Mouse (Mus musculus): ENCODE results near the gene Rnf187. TPM values are rescaled to one million over a fixed set of nuclear protein-coding genes. Genes with fewer than 3 reads are reported as not detected.
A peak's percentile ranks its signal among the peaks of the same experiment; 100 is the strongest.

Gene Rnf187
- total and polyA plus RNA-seq, 3 experiments: 280 to 3,830 (median 337) TPM

- no peak for DNase-seq (ENCODE audit: low read depth, low spot score)
- TF ChIP-seq USF1 (IDR thresholded peaks at IDR 0.05; ENCODE audit: low read depth, low read length): no peak
- 0 out of 2 replicates have a peak, but pooled peaks have one; percentile 24 for TF ChIP-seq SIN3A (IDR thresholded peaks at IDR 0.05; ENCODE audit: low read length)
- Histone ChIP-seq H3K9me3 (replicated peaks; ENCODE audit: insufficient read depth, low read length) (no peaks in the 10 kb centered on the region), H3K4me1 (ENCODE audit: control insufficient read depth in 1 of 2, insufficient read depth in 2 of 2, low read length in 2 of 2) (peaks cover 4 to 15% of the 10 kb centered on the region in 2 experiments; a peak in 3 of 4 replicates), H3K27me3 (ENCODE audit: control insufficient read depth in 1 of 2, insufficient read depth in 2 of 2, low read length in 2 of 2) (no peaks in the 10 kb centered on the region), H3K79me2 (ENCODE audit: control insufficient read depth, insufficient read depth, low read length, poor library complexity) (peaks cover 1% of the 10 kb centered on the region; the same call in 1 of the 2 replicates), H3K36me3 (ENCODE audit: control insufficient read depth in 1 of 2, insufficient read depth in 2 of 2, low read length in 2 of 2) (peaks cover 0 to 13% of the 10 kb centered on the region in 2 experiments; a peak in 2 of 4 replicates), H3K4me3 (ENCODE audit: control insufficient read depth in 1 of 2, insufficient read depth in 1 of 2, low read depth in 2 of 2, low read length in 2 of 2) (no peak overlapping the region), H3K27ac (ENCODE audit: control insufficient read depth, low read depth, low read length) (no peak overlapping the region), H3K9ac (ENCODE audit: control insufficient read depth, low read depth, low read length, poor library complexity, severe bottlenecking) (no peak overlapping the region)
Measured at GRCm38 (mm10) chr11:58929641-58930040, 9.1 kb downstream of the Rnf187 start.

GRCm38 (mm10) chr11:58929055-58929454, 9.7 kb downstream of the Rnf187 start:
- Histone ChIP-seq H3K79me2 (ENCODE audit: control insufficient read depth, insufficient read depth, low read length, poor library complexity) (peaks cover 1% of the 10 kb centered on the region; the same call in 1 of the 2 replicates), H3K4me3 (ENCODE audit: control insufficient read depth in 1 of 2, insufficient read depth in 1 of 2, low read depth in 2 of 2, low read length in 2 of 2) (no peak overlapping the region), H3K9me3 (replicated peaks; ENCODE audit: insufficient read depth, low read length) (no peaks in the 10 kb centered on the region), H3K4me1 (ENCODE audit: control insufficient read depth in 1 of 2, insufficient read depth in 2 of 2, low read length in 2 of 2) (peaks cover 4 to 15% of the 10 kb centered on the region in 2 experiments; a peak in 3 of 4 replicates), H3K27me3 (ENCODE audit: control insufficient read depth in 1 of 2, insufficient read depth in 2 of 2, low read length in 2 of 2) (no peaks in the 10 kb centered on the region), H3K27ac (ENCODE audit: control insufficient read depth, low read depth, low read length) (no peak overlapping the region), H3K9ac (ENCODE audit: control insufficient read depth, low read depth, low read length, poor library complexity, severe bottlenecking) (no peak overlapping the region), H3K36me3 (ENCODE audit: control insufficient read depth in 1 of 2, insufficient read depth in 2 of 2, low read length in 2 of 2) (peaks cover 0 to 13% of the 10 kb centered on the region in 2 experiments; a peak in 2 of 4 replicates)
- TF ChIP-seq ZC3H11A (IDR thresholded peaks at IDR 0.05; ENCODE audit: low read depth, low read length) (no peak), MAZ (IDR thresholded peaks at IDR 0.05; ENCODE audit: low read depth, low read length) (0 out of 2 replicates have a peak, but pooled peaks have one; percentile 30)
- no peak for DNase-seq (ENCODE audit: low read depth, low spot score)

- H3K4me1 ChIP-seq (ENCODE audit: control insufficient read depth in 1 of 2, insufficient read depth in 2 of 2, low read length in 2 of 2): peaks cover 4 to 15% of the 10 kb centered on the region in 2 experiments; a peak in 3 of 4 replicates
- H3K4me3 ChIP-seq (ENCODE audit: control insufficient read depth in 1 of 2, insufficient read depth in 1 of 2, low read depth in 2 of 2, low read length in 2 of 2): peak overlapping the region; percentile 62 to 72
- H3K79me2 ChIP-seq (ENCODE audit: control insufficient read depth, insufficient read depth, low read length, poor library complexity): peaks cover 1% of the 10 kb centered on the region; the same call in 1 of the 2 replicates
- H3K9me3 ChIP-seq (replicated peaks; ENCODE audit: insufficient read depth, low read length): no peaks in the 10 kb centered on the region
- peaks cover 0 to 13% of the 10 kb centered on the region in 2 experiments; a peak in 2 of 4 replicates for H3K36me3 ChIP-seq (ENCODE audit: control insufficient read depth in 1 of 2, insufficient read depth in 2 of 2, low read length in 2 of 2)
- no peaks in the 10 kb centered on the region for H3K27me3 ChIP-seq (ENCODE audit: control insufficient read depth in 1 of 2, insufficient read depth in 2 of 2, low read length in 2 of 2)
- peak overlapping the region; percentile 51 for H3K27ac ChIP-seq (ENCODE audit: control insufficient read depth, low read depth, low read length)
- peak; percentile 93 for DNase-seq (ENCODE audit: low read depth, low spot score)
- peak overlapping the region; percentile 54 for H3K9ac ChIP-seq (ENCODE audit: control insufficient read depth, low read depth, low read length, poor library complexity, severe bottlenecking)
- 0 out of 2 replicates have a peak, but pooled peaks have one; percentile 30 for TF ChIP-seq JUND (IDR thresholded peaks at IDR 0.05; ENCODE audit: low read depth, low read length)
- TF ChIP-seq UBTF (IDR thresholded peaks at IDR 0.05; ENCODE audit: borderline replicate concordance, insufficient read depth, low read depth, low read length): no peak
- TF ChIP-seq HCFC1 (IDR thresholded peaks at IDR 0.05; ENCODE audit: low read depth, low read length): 0 out of 2 replicates have a peak, but pooled peaks have one; percentile 27
- no peak for TF ChIP-seq USF1 (IDR thresholded peaks at IDR 0.05; ENCODE audit: low read depth, low read length)
- no peak for TF ChIP-seq MAX (IDR thresholded peaks at IDR 0.05; ENCODE audit: low read length)
- no peak for TF ChIP-seq ZNF384 (IDR thresholded peaks at IDR 0.05; ENCODE audit: low read depth, low read length)
- TF ChIP-seq POLR2AphosphoS5 (IDR thresholded peaks at IDR 0.05; ENCODE audit: borderline replicate concordance, low read depth, low read length): peak; percentile 62; the same call in 1 of the 2 replicates
- no peak for TF ChIP-seq MAFK (IDR thresholded peaks at IDR 0.05; ENCODE audit: borderline replicate concordance, low read depth, low read length)
- TF ChIP-seq MEF2A (IDR thresholded peaks at IDR 0.05; ENCODE audit: extremely low read depth, insufficient replicate concordance, low read depth, low read length, poor library complexity, severe bottlenecking): no peak
- peak; percentile 42; the same call in 1 of the 2 replicates for TF ChIP-seq MAZ (IDR thresholded peaks at IDR 0.05; ENCODE audit: low read depth, low read length)
- TF ChIP-seq ZKSCAN1 (IDR thresholded peaks at IDR 0.05; ENCODE audit: low read depth, low read length): no peak
- TF ChIP-seq GABPA (IDR thresholded peaks at IDR 0.05; ENCODE audit: low read depth, low read length): no peak
- TF ChIP-seq SMC3 (IDR thresholded peaks at IDR 0.05; ENCODE audit: low read depth, low read length): peak; percentile 49
- TF ChIP-seq ETS1 (IDR thresholded peaks at IDR 0.05; ENCODE audit: low read depth, low read length): no peak
- no peak for TF ChIP-seq USF2 (IDR thresholded peaks at IDR 0.05; ENCODE audit: borderline replicate concordance in 1 of 2, insufficient read depth in 1 of 2, low read depth in 1 of 2, low read length in 2 of 2)
- TF ChIP-seq BHLHE40 (IDR thresholded peaks at IDR 0.05; ENCODE audit: borderline replicate concordance, low read depth, low read length): no peak
- TF ChIP-seq TBP (IDR thresholded peaks at IDR 0.05; ENCODE audit: low read depth, low read length): peak; percentile 99
- TF ChIP-seq MYC (IDR thresholded peaks at IDR 0.05; ENCODE audit: low read depth, low read length): 0 out of 2 replicates have a peak, but pooled peaks have one; percentile 31
- no peak for TF ChIP-seq CHD1 (IDR thresholded peaks at IDR 0.05; ENCODE audit: low read depth, low read length)
Measured at GRCm38 (mm10) chr11:58927790-58928651, 10.7 kb downstream of the Rnf187 start.

Measured in MEL (cell line).